Mouse (Mus musculus) intestine, embryonic 16.5 days (tissue): ENCODE data around the gene Bbx. TPM values are rescaled to one million over a fixed set of nuclear protein-coding genes. Genes with fewer than 3 reads are reported as not detected.

Experiments
- ATAC-seq: fragments of 200-750 bp; cut with Nextera tagmentation; 2 replicates; pipeline ENCODE4 v1.8.0; 2017; ENCODE audit warnings: moderate TSS enrichment, moderate library complexity
- H3K27ac ChIP-seq: fragments of 300-500 bp; sonication (generic); 2 replicates; pipeline ENCODE4 v1.5.1; 2014; ENCODE audit warnings: mild to moderate bottlenecking, low read length
- H3K27me3 ChIP-seq: fragments of 300-500 bp; sonication (generic); replicated peaks from 2 replicates; pipeline ENCODE4 v1.6.1; 2014; ENCODE audit warnings: low read length, control low read depth, mixed read lengths; ENCODE audit not compliant: control insufficient read depth, insufficient read depth
- H3K36me3 ChIP-seq: fragments of 300-500 bp; sonication (generic); 2 replicates; pipeline ENCODE4 v1.6.1; 2014; ENCODE audit warnings: low read length, control low read depth; ENCODE audit not compliant: control insufficient read depth, insufficient read depth
- H3K4me1 ChIP-seq: fragments of 300-500 bp; sonication (generic); 2 replicates; pipeline ENCODE4 v1.6.1; 2014; ENCODE audit warnings: low read length, control low read depth, mixed read lengths; ENCODE audit not compliant: control insufficient read depth, insufficient read depth
- H3K4me2 ChIP-seq: fragments of 300-500 bp; sonication (generic); 2 replicates; pipeline ENCODE4 v1.6.1; 2014; ENCODE audit warnings: low read depth, low read length, control low read depth
- H3K4me3 ChIP-seq: fragments of 300-500 bp; sonication (generic); 2 replicates; pipeline ENCODE4 v1.5.1; 2014; ENCODE audit warnings: mild to moderate bottlenecking, low read length
- H3K9ac ChIP-seq: fragments of 300-500 bp; sonication (generic); 2 replicates; pipeline ENCODE4 v1.6.1; 2014; ENCODE audit warnings: low read depth, low read length
- H3K9me3 ChIP-seq: fragments of 300-500 bp; sonication (generic); 2 replicates; pipeline ENCODE4 v1.6.1; 2016; ENCODE audit warnings: low read length, control low read depth; ENCODE audit not compliant: control insufficient read depth
- WGBS: fragments of 180-500 bp; shearing (Covaris S2); extraction: QIAGEN DNeasy Blood & Tissue Kit; methylation state at CpG from one replicate; pipeline ENCODE4 v1.1.7; 2014; 5-methylcytosine and 5-hydroxymethylcytosine counted together
- polyA plus RNA-seq: library from polyadenylated mRNA; unstranded; fragments of >200 nt; fragmentation: Nextera tagmentation; extraction: Ambion mirVana; gene quantifications from 2 replicates; pipeline ENCODE4 v1.2.1, GENCODE M21; 2015

The Bbx gene
- polyA plus RNA-seq, 1 experiment from 2014 or later = 30.7 TPM

- 40% methylated on average over 10 of the region's 10 CpGs for WGBS
- Histone ChIP-seq H3K9me3 (no peaks in the 10 kb centered on the region), H3K36me3 (no peaks in the 10 kb centered on the region), H3K9ac (no peak overlapping the region), H3K4me3 (no peak overlapping the region), H3K4me1 (no peaks in the 10 kb centered on the region), H3K27ac (no peak overlapping the region), H3K27me3 (no peaks in the 10 kb centered on the region), H3K4me2 (peak overlapping the region; percentile 32)
- ATAC-seq = peak; percentile 79
Observed at GRCm38 (mm10) chr16:50380682-50381350, 51.4 kb downstream of the Bbx start.

- no peak for ATAC-seq
- Histone ChIP-seq H3K27ac (no peak overlapping the region), H3K4me1 (no peaks in the 10 kb centered on the region), H3K4me2 (no peak overlapping the region), H3K9ac (no peak overlapping the region), H3K27me3 (no peaks in the 10 kb centered on the region), H3K36me3 (no peaks in the 10 kb centered on the region), H3K4me3 (no peak overlapping the region), H3K9me3 (no peaks in the 10 kb centered on the region)
- WGBS = 56% methylated on average over 7 of the region's 7 CpGs
Observed at GRCm38 (mm10) chr16:50380232-50380631, 52.0 kb downstream of the Bbx start.

DNA sequence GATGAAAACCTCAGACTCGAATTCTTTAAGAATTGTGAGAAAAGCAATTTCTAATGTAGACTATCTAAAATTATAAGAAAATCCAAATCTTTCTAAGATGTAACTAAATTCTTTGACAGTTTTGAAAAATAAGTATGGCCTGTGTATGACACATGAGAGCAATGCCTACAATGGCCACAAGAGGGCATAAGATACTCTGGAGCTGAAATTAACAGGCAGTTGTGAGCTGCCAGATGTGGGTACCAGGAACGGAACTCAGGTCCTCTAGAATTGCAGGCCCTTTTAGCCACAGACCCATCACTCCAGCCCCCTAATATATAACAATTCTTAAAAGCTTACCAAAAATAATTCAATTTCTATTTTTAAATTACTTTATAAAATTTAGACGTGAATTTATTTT is 57.6 kb downstream of the Bbx start:
- no peak overlapping the region for H3K4me3 ChIP-seq
- H3K4me2 ChIP-seq = no peak overlapping the region
- H3K9ac ChIP-seq = no peak overlapping the region
- no peaks in the 10 kb centered on the region for H3K4me1 ChIP-seq
- no peak overlapping the region for H3K27ac ChIP-seq
- no peaks in the 10 kb centered on the region for H3K36me3 ChIP-seq
- 91% methylated on average over 3 of the region's 3 CpGs for WGBS
- no peaks in the 10 kb centered on the region for H3K27me3 ChIP-seq
- no peak for ATAC-seq
- no peaks in the 10 kb centered on the region for H3K9me3 ChIP-seq

- ATAC-seq = no peak
- Histone ChIP-seq H3K4me1 (no peaks in the 10 kb centered on the region), H3K4me2 (no peak overlapping the region), H3K27ac (no peak overlapping the region), H3K9me3 (no peaks in the 10 kb centered on the region), H3K27me3 (no peaks in the 10 kb centered on the region), H3K4me3 (no peak overlapping the region), H3K9ac (no peak overlapping the region), H3K36me3 (no peaks in the 10 kb centered on the region)
- WGBS = 43% methylated on average over 5 of the region's 5 CpGs
Observed at GRCm38 (mm10) chr16:50373685-50374084, 58.5 kb downstream of the Bbx start.

DNA sequence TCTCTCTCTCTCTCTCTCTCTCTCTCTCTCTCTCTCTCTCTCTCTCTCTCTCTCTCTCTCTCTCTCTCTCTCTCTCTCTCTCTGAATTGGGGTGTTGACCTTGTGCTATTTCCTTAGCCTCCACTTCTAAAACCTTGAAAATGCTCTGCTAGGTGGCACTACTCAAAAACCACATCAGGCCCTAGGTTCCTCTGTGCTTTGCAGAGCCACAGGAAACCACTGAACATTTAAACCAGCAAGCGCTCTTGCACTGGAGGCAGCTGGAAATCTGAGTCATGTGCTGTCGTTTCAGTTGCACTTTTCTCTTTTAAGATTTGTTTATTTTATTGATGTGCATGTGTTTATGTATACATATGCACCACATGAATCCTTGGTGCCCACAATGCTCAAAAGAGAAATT is 59.6 kb downstream of the Bbx start:
- H3K9me3 ChIP-seq = no peaks in the 10 kb centered on the region
- H3K4me1 ChIP-seq = no peaks in the 10 kb centered on the region
- no peak for ATAC-seq
- WGBS = 44% methylated on average over 2 of the region's 2 CpGs
- H3K27me3 ChIP-seq = no peaks in the 10 kb centered on the region
- H3K9ac ChIP-seq = no peak overlapping the region
- no peak overlapping the region for H3K4me2 ChIP-seq
- no peak overlapping the region for H3K27ac ChIP-seq
- H3K4me3 ChIP-seq = no peak overlapping the region
- no peaks in the 10 kb centered on the region for H3K36me3 ChIP-seq

- no peaks in the 10 kb centered on the region for H3K36me3 ChIP-seq
- no peak overlapping the region for H3K9ac ChIP-seq
- no peaks in the 10 kb centered on the region for H3K4me1 ChIP-seq
- H3K4me3 ChIP-seq = no peak overlapping the region
- no peak for ATAC-seq
- 56% methylated on average over 3 of the region's 3 CpGs for WGBS
- H3K27ac ChIP-seq = no peak overlapping the region
- no peaks in the 10 kb centered on the region for H3K9me3 ChIP-seq
- H3K27me3 ChIP-seq = no peaks in the 10 kb centered on the region
- no peak overlapping the region for H3K4me2 ChIP-seq
Observed at GRCm38 (mm10) chr16:50371460-50371859, 60.7 kb downstream of the Bbx start.

DNA sequence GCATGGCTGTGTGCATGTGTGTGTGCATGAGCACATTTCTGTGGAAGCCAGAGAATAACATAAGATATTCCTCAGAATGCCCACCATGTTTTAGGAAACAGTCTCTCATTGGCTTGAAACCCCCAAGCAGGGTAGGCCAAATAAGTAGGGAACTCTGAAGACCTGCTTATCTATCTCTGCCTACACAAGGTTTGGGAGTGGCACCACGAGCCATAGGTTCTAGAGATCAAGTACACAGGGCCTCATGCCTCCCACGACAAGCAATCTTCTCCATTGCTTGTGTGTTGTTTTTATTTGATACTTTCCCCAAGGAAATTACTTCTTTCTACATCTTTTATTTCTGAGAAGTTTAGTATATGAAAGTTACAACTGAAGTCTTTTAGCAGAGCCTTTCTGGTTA is 61.8 kb downstream of the Bbx start:
- Histone ChIP-seq H3K9me3 (no peaks in the 10 kb centered on the region), H3K9ac (no peak overlapping the region), H3K27ac (no peak overlapping the region), H3K4me1 (no peaks in the 10 kb centered on the region), H3K27me3 (no peaks in the 10 kb centered on the region), H3K4me2 (no peak overlapping the region), H3K36me3 (no peaks in the 10 kb centered on the region), H3K4me3 (no peak overlapping the region)
- WGBS = 66% methylated on average over 2 of the region's 2 CpGs
- no peak for ATAC-seq

- Histone ChIP-seq H3K9me3 (no peaks in the 10 kb centered on the region), H3K4me2 (no peak overlapping the region), H3K27ac (no peak overlapping the region), H3K27me3 (no peaks in the 10 kb centered on the region), H3K4me1 (peaks cover 7% of the 10 kb centered on the region), H3K36me3 (no peaks in the 10 kb centered on the region), H3K9ac (no peak overlapping the region), H3K4me3 (no peak overlapping the region)
- 57% methylated on average over 5 of the region's 5 CpGs for WGBS
- ATAC-seq = no peak
Observed at GRCm38 (mm10) chr16:50366556-50366955, 65.6 kb downstream of the Bbx start.

DNA sequence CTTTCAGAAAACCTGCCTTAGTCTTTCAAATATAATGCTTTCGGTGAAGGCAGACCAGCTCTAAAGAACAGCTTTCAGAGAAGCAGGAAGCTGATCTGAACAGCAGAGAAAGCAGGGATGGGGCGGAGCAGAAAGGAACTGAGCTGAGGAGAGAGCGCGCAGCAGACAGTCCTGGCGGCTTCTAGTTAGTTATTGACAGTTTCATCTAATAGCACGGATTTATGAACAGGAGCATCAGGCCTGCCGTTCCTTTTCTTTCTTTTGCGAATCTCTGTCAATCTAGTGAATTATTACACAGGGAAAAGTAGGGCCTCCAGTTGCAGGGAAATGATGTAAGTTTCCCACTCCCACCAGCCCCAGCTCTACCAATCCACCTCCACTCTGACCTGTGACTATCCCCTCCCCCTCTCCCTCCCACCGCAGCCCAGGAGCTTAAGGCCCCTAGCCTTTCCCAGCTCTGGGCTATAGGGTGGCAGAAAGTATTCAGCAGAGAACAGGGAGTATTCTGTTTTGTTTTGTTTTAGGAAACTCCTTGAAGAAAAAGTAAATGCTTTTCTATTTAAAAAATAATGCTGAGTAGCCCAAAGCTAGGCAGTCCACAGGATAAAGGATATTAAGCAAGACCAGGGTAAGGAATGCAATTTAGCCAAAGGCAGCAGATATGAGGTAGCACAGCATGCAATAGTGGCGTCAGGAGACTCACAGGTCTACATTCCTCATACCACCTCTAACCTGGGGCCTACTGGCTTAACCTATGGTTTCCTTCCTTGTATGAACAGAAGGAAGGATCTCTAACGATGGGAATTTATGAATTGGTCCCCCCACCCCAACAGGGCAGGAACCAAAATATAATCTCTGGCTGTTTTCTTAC is 67.8 kb downstream of the Bbx start:
- Histone ChIP-seq H3K9me3 (no peaks in the 10 kb centered on the region), H3K27me3 (no peaks in the 10 kb centered on the region), H3K9ac (peak overlapping the region; percentile 37), H3K4me1 (peaks cover 7% of the 10 kb centered on the region), H3K36me3 (no peaks in the 10 kb centered on the region), H3K27ac (peak overlapping the region; percentile 79), H3K4me3 (peak overlapping the region; percentile 40), H3K4me2 (peak overlapping the region; percentile 51)
- 6% methylated on average over 11 of the region's 11 CpGs for WGBS
- ATAC-seq = peak; percentile 97
